Mouse (Mus musculus) adrenal gland, adult (tissue): ENCODE results near the gene Senp7.
"Not testable (repeated sequence)": the region's sequence is repeated elsewhere in the genome, so short reads cannot be mapped to it uniquely, and the experiment has no call there.

Experiments used
- DNase-seq, 2 experiments: peaks; one replicate each; pipeline ENCODE4 v3.0.0; 2022 to 2023; ENCODE audit warnings: low spot score in 1 of 2; ENCODE audit not compliant: inconsistent age in 2 of 2

Gene Senp7

DNA sequence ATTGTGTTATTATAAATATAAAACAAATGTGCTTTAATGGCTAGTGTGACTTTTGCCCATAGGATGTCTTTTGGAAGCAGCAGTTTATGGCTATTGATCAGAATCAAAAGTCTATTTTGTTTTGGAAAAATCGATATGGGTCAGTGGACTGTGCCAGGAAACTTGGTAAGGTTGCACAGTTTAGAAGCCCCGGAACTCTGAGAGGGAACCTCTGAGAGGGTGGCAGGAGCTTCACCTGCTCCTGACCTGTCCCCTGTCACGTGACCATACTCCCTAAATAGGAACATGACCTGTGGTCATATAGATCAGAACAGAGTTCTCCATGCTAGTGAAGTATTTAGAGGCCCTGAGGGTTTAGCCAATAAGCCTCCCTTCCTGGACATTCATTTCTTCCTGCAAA lies 75.9 kb downstream of the Senp7 start:
- DNase-seq: no peak

GRCm38 (mm10) chr16:56131666-56132065 lies 83.5 kb downstream of the Senp7 start:
- DNase-seq: peak in 1 of 2 experiments; percentile 51

- DNase-seq: no peak
Measured at GRCm38 (mm10) chr16:56134149-56134548, 86.0 kb downstream of the Senp7 start.

DNA sequence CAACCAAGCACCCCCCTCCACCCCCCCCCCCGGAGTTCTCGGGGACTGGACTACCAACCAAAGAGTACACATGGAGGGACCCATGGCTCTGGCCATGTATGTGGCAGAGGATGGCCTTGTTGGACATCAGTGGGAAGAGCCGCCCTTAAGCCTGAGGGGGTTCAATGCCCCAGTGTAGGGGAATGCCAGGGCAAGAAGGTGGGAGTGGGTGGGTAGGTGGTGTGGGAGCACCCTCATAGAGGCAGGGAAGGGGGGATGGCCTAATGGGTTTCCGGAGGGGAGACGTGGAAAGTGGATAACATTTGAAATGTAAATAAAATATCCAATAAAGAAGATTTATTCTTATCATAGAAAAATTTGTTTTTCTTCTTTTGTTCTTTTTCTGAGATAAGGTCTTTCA lies 89.5 kb downstream of the Senp7 start:
- DNase-seq: not testable (repeated sequence)

DNA sequence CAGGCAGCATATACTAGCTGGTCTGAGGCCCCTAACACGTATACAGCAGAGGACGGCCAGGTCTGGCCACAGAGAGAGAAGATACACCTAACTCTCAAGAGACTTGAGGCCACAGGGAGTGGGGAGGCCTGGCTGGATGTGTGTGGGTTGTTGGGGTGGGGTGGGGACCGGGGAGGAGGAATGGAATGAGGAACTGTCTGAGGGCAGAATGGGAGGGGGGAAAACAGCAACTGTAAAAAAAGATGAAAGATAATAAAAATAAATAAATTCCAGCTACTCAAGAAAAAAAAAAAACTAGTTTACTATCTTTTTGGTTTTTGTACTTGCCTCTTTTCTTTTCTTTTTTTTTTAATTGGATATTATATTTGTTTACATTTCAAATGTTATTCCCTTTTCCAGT lies 91.8 kb downstream of the Senp7 start:
- no peak for DNase-seq

GRCm38 (mm10) chr16:56144876-56145555 lies 96.9 kb downstream of the Senp7 start:
- DNase-seq: no peak

GRCm38 (mm10) chr16:56147679-56148078 lies 99.5 kb downstream of the Senp7 start:
- no peak for DNase-seq

DNA sequence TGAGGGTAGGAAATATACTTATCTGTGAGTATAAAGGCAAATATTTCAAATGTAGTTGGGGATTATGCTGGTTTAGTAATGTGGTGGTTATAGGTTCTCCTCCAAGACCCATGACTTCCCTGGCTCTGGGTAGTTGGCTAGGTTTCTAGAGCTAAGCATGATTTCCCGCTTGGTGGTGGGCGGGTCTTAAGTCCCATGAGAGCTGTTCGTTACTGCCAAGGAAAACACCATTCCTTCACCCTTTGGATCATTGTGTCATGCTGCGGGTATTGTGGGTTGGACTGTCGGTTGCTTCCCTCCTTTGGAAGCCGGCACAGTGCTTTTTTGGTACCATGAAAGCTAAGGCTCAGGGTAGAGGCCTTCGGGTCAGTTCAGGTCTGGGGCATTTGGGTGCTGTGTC lies 115.3 kb downstream of the Senp7 start:
- DNase-seq: peak in 1 of 2 experiments; percentile 23

GRCm38 (mm10) chr16:56170247-56170646 lies 122.1 kb downstream of the Senp7 start:
- DNase-seq: no peak

DNA sequence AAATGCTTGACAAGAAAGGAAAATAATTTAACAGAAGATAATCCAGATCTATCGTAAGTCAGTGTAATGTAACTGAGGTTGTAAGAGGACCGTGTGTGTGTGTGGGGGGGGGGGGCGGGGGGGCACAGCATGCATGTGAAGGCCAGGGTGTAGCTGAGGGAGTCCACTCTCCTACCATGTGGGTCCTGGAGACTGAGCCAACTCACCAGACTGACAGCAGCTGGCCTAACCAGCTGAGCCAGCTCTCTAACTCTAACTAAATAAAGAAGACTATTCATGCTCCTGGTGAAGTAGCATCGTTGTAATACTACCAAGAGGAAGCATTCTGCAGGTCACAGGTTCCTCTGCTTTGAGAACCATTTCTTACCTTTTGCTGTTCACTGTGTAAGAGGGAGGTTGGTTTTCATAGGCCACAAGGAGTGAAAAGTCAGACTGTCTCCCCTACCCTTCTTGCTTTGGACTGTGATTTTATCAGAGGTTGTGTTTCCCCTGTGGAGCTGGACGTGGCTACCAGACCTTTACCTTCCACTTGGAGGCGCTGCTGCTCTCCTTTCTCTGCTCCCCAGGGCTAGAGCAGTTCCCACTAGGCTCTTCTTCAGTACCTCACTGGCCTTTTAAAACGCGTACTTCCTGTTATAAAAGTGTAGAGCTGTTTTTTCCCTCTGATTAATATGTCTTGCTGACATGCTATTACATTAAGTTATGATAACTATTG lies 127.9 kb downstream of the Senp7 start:
- no peak for DNase-seq

DNA sequence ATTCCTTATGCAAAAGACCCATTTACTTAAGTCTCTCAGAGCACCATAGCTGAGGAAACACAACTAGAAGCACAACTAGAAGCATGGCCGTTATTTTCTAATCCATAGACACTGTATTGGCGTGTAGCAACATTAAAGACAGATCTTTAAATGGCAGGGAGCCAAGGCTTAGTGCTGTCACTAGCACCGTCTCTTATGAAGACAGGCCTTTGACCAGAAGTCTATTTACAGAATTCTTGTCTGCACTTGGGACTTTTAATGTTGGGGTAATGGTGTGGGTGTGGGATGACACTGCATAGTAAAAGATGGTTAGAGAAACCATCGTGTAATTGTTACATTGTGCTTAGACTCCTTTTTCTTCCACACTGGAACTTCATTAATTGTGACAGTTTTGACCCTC lies 138.7 kb downstream of the Senp7 start:
- no peak for DNase-seq

DNA sequence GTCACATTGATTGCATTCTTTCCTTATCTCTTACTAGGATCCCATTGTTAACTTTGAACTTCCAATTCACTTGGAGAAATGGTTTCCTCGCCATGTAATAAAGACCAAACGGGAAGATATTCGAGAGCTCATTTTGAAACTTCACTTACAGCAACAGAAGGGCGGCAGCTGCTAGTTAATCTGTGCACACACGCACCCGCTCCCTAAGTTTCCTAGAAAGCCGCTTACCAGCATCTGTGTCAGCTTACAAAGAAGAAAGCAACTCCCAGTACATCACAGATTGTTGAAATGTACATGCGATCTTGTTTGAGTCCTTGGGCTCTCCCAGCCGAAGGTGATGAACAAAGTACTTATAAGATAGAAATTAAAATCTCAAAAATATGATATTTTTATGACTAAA lies 140.1 kb downstream of the Senp7 start:
- DNase-seq: no peak

- no peak for DNase-seq
Measured at GRCm38 (mm10) chr16:56204051-56204450, 155.9 kb downstream of the Senp7 start, which contains the start of gene Impg2. Gene Impg2 (plus strand): TSS chr16:56204313.

DNA sequence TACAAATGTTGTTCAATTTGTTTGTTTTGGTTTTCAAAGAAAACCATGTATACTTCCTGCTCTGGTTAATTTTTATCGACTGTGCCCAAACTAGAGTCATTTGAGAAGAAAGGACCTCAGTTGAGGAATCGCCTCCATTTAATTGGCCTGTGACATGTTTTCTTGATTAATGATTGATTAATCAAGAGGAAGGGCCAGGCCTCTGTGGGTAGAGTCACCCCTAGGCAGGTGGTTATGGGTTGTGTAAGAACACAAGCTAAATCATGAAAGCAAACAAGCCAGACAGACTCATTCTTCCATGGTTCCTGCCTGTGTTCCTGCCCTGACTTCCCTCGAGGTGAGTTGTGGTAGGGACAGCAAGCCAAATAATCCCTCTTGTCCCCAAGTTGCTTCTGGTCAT lies 164.6 kb downstream of the Senp7 start:
- DNase-seq: no peak

DNA sequence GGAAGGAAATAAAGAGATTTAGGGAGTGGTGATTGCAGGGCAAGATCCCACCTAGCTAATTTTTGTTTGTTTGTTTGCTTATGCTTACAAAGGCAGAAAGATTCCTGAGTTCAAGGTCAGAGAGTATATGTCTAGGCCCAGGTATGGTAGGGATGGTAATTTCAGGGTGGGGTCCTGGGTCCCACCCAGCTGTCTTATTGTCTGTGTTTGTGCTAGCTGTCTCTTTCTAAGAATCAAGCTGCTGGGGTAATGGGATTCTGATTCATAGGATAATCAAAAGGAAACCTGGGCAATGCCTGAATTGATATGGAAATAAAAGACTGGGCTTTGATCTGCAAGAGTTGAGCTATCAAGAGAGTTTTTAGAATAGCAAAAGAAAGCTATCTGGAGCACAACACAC lies 179.5 kb downstream of the Senp7 start:
- no peak for DNase-seq

DNA sequence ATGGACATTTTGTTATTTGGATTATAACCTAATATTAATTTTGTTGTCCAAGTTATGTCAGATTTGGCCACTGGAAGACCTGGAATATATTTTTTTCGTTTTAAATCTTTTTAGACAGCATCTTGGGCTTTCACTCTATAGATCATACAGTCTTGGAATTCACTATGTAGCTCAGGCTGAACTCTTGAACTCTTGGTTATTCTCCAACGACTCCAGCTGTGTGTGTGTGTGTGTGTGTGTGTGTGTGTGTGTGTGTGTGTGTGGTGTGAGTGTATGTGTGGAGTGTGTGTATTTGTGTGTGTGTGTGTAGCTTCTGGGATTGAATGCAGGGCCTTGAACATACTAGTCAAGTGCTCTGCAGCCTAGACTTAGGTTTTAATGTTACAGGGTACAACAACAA lies 181.3 kb downstream of the Senp7 start:
- DNase-seq: no peak

DNA sequence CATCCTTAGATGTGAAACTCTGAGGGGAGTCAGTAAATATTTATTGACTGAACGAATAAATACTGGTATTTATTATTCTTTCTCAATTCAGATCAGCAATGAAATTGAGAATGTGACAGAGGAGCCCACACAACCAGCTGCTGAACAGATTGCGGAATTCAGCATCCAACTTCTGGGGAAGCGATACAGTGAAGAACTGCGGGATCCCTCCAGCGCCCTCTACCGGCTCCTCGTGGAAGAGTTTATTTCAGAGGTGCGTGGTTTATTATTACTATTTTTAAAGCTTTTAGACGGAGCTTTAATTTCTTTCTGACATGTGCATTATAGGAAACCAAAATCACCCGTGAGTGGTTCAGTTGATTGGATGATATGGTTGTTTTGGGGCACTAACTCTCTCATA lies 183.2 kb downstream of the Senp7 start:
- DNase-seq: peak in 1 of 2 experiments; percentile 54

DNA sequence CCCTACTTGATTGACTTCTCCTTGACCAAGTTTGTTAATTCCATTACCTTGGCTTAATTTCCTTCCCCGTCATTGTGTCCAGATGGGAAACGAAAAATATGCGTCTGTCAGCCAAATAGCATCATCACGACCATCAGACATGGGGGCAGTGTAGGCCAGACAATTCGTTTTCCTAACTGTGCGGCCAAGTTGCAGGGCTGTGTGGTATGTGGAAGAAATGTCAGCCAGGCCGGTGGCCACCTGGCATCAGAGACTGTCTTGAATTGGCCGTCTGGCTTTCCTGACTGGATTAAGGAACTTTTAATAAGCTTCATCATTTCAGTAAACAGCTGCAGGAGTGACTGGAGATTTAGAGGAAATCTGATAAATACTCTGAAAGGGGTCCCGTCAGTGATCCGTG lies 184.6 kb downstream of the Senp7 start:
- DNase-seq: no peak
